Mouse (Mus musculus) stomach, postnatal 0 days (tissue): ENCODE results near the gene Plekhg5.

Source experiments
- CTCF ChIP-seq: IDR thresholded peaks from 2 replicates; pipeline ENCODE4 v1.5.1; 2016; ENCODE audit warnings: antibody characterized with exemption, low read depth, mild to moderate bottlenecking, moderate library complexity
- EP300 ChIP-seq: optimal IDR thresholded peaks from 2 replicates; pipeline ENCODE3; 2016; ENCODE audit warnings: antibody characterized with exemption

DNA sequence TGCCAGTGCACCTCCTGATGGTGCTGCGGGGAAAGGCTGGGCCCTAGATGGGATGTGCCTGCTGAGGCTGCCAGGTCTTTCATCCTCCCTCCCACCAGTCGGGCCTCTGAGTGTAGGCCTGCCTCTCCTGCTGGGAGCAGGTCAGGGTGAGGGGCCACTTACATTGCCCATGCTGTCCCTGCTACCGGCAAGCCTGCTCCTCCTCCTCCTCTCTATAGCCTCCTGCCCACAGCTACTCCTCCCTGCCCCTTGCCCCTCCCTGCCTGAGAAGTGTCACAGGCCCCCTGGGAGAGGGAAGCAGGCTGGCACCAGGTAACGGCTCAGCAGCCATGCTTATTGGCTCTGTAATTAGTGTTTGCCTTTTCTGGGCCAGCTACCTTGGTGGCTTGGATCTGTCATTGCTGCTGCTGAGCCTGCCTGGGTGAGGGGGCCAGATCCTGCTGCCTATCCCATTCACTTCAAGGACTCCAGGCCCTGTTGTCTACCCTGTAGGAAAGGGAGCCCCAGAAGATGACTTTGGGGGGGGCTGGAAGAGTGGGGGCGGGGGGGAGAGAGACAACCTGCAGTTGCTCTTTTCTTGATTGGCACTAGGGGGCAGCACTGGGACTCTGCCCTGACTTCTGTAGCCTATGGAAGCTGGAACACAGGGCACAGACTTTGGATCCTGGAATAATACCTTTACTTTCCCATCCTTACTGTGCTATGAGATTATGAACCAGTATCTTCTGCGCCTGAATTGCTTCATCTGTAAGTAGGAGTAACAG is 64.0 kb downstream of the Plekhg5 start:
- TF ChIP-seq CTCF (peak; percentile 74), EP300 (no peak)
